Mouse (Mus musculus) cerebellum, adult 11-12 months (tissue): ENCODE measurements at regions not wholly inside any gene's neighbourhood (a gene's known extent, or its start where the extent isn't known, plus 50 kb on each side); places are given as distances from the start of the nearest gene placed in this dataset.

Experiments
- DNase-seq: peaks from one replicate; pipeline ENCODE4 v3.0.0; 2022

DNA sequence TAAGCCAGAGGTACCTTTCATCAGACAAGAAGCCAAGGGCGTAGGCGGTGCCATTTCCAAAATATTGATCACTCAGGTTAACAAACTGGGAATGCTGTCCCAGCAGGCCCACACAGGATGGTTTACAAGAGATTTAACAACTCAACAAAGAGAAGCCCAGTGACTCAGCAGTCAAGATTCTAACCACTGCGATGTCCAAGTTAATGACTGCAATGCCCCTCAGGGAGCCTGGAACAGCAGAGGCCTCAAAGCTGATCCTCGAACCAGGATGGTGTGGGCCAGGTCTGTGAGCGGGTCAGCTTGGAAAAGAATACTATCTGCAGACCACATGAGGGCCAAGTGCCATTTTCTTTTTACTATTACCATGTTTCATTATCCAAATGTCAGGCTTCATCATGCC lies 108.0 kb upstream of the Klf14 start:
- no peak for DNase-seq

DNA sequence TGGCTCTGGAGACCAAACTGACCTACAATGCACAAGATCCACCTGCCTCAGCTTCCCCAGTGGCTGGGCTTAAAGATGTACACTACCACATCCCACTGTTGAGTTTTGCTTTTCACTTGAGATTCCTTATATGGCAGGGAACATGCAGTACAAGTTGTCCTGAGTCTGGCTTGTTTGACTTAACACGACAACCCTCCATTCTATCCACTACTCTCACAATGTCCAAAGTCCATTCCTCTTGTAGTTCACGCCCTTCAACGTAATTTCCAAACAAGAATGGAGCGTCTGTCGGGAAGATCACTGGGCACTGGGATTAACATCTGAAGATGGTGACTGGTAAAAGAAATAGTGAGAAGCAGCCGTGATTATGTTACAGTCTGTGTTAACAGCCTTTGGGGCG lies 108.6 kb upstream of the Klf14 start:
- DNase-seq, result no peak

DNA sequence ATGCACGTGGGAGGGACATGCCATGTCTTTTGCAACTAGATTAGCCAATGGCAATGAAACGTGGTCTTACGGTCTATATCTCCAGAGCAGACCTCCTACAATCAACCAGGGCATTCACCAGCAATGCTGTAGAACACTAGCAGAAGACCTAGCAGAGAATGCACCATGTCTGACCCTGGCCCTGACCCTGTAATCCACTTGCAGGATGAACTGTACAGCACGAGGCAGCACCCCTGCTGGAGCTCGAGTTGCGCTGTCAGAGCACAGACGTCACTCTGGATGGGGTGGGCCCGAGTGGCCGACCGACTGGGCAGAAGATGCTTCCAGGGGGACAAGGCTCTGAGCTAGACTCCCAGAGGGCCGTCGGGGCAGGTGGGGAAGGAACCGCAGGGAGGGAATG lies 110.4 kb upstream of the Klf14 start:
- no peak for DNase-seq

DNA sequence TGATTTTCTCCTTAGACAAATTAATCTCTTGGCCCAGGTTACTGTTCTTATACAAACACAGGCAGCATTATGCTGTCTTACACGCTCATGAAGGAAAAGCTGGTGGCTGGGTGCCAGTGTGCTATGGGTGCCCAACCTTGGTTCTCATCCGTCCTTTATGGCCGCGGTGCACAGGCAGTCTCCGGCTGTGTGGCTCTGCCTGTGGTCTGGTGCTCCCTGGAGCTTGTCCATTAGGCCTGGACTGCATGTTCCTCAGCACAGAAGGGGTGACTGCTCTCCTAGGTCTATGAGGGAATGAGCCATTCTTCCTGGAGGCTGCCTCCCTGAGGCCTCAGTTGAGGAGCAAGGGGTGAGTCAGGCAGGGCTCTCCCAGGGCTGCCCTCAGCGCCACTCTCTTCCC lies 111.7 kb upstream of the Klf14 start:
- no peak for DNase-seq

DNA sequence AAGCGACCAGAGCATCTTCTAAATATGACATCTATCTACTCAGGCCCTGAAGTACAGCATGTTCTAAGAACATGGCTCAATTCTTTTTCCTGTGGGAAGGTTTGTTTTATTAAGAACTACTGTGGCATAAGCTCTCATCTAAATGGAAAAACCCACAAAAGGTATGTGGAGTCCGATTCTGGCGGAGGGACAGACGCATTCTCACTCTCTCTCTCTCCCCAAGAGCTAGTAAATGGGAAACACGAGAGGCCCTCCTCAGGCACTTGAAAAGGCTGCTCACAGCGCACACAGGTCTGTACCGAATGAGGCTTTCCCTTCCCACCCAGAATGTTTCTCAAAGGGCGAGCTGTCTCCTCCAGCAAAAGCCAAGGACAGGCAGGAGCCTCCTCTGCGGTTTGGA lies 112.1 kb upstream of the Klf14 start:
- no peak for DNase-seq

DNA sequence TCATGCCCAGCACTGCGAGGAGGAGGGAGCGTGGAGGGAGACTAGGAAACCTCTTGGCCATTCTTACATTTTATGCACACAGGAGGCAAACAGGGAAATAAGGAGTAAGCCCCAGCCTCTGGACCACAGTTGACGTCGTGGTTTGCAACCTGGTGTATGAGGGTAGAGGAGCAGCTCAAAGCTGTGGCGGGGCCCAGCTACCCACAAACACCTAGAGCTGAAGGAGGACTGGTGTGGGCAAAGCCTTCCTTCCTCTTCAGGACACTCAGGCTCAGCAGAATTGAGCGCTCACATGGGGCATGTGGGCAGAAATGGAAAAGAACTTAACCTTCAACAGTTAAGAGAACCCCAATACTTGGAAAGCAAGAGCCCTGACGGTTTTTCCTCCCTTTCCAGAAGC lies 113.2 kb upstream of the Klf14 start:
- DNase-seq, result no peak

DNA sequence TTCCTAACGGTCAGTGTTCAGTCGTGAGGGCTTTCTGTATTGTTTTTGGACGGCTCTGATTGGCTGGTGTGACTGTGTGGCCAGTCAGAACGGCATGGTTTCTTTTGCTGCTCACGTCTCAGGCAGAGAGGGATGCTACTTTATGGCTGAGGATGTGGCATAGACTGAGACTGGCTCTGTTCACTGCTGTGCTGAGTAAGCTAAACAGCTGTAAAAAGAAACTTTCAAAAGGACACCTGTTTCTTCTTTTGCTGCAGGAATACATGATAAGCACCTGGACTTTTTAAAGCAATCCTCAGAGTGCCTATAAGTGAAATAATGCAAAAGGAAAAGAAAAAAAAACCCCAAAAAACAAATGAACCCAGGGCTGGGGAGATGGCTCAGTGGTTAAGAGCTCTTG lies 113.7 kb upstream of the Klf14 start:
- DNase-seq, result no peak

DNA sequence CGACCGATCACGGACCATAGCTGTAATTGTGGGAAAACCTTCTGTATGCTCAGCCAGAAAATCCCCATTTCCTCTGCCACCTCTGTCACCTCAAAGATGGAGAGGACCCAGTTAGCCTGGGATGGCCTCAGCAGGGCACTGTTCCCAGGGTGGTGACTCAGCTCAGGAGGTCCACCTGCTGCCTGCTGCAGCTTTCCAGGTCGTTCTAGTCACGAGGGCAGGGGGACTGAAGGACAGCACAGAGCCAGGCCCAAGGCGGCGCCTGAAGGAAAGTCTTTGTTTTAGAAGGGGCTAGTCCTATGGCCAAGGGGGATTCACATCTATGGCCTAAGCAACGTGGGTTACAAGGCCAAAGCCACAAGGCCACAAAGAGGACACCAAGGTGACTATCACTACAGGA lies 114.5 kb upstream of the Klf14 start:
- no peak for DNase-seq

DNA sequence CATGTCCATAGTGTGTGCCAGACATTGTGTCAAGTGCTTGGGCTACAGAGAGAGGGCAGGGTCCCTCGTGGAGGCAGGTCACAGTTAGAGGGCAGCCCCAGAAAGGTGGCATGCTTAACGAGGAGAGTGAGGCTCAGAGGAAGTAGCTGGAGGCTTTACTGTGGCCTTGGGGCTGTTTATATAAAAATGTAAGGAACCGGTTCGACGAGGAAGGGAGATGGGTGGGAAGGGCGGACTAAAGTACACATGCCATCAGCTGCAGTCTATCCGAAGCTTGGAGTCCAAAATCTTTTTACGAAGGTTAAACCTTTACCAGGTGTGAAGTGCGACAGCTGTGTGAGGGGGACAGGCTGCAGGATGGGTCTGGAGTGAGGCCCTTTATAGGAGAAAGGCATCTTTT lies 115.5 kb upstream of the Klf14 start:
- DNase-seq, result no peak

DNA sequence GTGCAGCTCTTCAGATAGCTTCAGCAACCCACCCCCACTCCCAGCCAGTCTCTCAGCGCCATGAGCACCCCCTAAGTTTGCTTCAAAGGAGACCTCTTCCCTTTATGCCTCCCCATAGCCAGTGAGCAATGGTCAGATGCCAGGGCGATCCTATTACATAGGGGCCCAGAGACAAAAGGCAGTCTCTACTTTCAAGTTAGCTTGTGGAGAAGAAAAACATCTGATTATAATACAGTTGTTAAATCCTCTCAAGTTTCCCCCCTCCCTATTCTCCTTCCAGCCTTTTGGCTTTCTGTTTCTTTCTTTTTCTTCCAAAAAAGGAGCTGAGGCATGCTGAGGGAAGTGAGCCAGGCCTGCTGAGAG lies 116.3 kb upstream of the Klf14 start:
- DNase-seq, result no peak

DNA sequence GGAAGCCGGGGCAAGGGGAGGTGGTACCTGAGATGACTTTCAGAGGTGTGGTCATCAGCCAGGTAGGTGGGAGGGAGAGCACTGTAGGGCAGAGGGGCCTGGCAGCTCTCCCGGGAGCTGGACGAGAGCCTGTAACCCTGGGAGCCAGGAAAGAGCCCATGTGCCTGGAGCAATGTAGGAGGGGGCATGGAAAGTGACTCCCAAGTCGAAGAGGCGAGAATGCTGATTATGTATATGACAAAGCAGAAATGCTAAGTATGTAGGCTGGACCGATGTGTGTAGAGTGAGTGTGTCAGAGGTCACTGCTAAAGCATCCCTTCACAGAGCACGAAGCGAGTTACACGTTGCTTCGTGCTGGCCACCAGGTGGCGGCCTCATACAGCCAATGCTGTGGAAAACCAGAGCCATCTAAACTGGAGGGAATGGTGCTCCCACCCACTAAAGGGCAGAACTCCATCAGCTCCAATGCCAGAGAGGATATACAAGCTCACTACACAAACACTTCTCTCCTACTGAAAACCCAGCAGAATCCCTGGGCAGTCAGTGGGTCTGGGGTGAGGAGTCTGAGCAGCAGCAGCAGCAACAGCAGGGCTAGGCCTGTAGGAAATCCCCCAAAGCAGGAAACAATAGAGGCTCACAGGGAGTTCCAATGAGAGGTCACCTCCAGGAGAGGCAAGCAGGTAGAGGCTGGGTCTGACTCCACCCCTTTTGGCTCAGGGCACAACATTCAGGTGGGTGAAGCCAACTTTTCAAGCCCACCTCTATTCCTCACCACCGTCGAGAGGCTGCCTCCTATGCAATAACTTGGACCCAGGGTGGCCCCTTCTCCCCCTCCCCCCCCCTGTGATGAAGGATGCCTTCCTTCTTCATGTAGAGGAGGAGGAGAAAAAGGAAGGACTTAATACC lies 116.9 kb upstream of the Klf14 start:
- peak; percentile 82 for DNase-seq

DNA sequence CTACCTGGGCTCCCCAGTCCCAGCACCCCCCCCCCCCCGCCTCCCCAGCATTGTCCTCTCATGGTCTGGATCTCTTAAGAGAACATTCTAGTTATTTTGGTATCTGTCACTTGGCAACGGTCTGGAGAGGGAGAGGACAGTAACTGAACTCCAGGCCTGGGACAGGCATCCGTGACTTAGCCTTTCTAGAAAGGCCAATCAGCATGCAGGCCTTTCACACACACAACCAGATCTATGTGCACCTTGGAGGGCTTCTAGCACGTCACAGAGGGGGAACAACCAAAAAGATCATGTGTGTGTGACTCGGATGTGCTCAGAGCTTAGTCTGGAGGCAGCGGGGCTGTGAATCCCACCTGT lies 117.6 kb upstream of the Klf14 start:
- no peak for DNase-seq

DNA sequence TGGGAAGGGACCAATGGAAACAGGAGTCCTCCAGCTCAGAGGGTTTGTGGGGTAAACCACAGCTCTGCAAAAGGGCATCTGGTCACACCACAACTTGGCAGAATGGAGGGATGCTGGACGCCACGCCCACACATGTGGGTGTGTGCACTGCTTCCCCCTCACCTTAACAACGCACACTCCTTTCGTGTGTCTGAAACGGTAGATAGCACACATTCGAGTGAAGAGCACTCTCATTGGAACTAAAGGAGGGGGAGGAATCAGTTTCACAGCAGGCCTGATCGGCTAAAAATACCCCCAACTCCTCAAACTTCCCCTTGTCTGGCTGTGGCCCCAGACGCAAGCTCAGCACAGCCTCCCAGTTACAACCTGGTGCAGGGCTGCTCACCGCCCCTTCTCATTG lies 118.3 kb upstream of the Klf14 start:
- no peak for DNase-seq

DNA sequence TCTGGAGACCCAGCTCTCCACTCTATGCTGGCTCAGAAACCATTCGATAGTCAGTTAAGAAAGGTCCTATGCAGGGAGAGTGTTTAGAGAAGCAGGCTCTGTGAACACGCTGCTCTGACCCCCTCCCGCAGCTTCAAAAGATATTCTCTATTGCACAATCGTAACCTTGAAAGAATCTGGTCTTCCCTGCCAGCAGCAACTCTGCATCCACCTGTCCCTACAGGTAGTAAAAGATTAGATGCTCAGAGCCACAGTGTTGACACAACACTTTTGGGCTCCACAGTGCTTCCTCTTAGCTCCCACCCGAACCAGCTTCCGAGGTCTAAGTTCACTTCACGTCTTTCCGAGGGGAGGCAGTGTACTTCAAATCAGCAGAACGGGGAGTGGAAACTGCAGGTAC lies 118.9 kb upstream of the Klf14 start:
- no peak for DNase-seq

DNA sequence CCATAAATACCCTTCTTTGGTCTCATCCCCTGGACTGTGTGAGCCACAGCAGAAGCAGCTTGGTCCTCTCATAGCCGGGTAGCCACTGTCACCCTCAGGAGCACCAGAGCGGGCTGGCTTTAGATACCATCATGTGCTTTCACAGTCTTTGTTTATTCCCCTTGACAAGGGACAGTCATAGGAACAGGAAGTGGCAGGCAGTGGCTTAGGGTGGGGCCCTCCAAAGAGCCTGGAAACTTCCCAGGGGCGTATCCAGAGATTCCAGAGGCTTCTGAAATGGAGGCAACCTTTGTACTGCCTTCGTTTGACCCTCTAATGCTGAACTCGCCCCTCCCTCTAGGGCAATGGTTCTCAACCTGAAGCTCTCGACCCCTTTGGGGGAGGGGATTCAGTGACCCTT lies 119.5 kb upstream of the Klf14 start:
- DNase-seq, result no peak

DNA sequence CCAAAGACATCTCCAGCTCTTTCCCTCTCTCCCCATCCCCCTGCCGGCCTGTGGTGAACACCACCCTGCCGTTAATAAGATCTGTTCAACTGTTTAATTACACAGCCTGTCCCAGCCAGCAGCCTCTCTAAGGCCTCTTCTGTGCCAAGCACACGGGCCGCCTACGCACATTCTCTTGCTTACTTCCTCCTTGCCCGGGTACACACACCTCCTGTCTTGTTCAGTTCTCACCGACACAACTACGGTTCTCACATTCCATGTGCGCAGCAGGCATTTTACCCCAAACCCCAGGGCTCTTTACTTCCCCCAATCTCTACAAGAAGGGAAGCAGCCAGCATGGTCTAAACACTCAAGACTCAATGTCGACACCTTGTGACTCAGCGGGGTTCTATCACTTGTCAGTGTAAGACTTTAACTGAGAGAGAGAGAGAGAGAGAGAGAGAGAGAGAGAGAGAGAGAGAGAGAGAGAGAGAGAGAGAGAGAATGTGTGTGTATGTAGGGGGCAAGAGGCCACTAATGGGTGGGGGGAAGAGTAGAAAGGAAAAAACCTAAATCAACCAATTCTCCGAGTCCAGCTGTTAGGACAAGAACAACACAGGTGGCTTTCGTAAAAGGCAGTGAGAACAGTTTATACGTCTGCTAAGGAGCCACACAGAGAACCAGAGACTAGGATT lies 120.8 kb upstream of the Klf14 start:
- DNase-seq, result peak; percentile 85

DNA sequence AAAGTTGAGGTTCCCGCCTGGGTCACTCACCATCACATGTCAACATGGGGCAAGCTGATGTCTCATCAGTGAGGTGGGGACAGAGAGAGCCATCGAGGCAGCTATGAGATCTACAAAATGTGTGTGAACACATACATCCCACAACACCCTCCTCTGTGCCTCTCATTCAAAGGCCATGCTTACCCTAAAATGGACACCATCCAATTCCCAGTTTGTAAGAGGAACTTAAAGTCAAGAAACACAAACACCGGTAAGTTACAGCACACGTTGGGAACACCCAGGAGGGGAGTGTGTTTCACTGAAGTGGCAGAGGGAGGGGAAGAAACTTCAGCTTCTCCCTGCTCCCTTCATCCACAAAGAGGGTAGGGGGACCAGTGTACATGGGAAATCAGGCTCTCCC lies 121.4 kb upstream of the Klf14 start:
- no peak for DNase-seq

DNA sequence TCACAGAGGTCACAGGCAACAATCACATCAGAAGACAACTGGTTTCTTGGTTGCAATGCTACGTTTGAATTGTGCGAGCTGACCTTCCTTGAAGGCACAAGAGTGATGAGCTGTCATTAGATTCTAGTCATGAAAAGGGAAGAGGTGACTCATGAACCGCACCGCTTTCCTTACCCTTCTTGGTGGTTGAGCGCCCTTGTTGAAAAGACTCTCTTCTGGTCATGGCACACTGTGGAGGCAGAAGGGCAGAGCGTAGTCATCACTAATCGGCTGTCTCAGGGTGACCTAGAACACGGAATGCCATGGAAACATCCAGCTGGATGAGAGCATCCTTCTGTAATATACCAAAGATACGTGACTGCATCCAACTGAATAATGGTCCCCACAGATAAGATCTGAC lies 121.8 kb upstream of the Klf14 start:
- DNase-seq, result no peak

DNA sequence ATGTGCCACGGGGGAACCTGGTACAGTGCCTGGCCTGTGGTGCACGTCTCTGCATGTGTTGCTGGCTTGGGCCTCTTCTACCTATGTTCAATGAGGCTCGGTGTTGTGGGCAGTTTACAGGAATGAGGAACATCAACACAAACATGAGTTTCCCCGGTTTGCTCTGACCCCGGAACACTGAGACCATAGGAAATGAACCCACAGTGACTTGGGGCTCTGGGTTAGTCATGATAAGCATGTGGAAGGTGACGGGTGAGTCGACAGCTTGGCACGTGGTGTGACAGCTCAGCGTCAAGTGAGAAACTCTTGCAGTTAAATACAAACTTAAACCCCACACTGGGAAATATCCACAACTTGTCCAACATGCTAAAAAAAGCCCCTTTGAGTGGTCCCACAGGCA lies 122.4 kb upstream of the Klf14 start:
- no peak for DNase-seq

DNA sequence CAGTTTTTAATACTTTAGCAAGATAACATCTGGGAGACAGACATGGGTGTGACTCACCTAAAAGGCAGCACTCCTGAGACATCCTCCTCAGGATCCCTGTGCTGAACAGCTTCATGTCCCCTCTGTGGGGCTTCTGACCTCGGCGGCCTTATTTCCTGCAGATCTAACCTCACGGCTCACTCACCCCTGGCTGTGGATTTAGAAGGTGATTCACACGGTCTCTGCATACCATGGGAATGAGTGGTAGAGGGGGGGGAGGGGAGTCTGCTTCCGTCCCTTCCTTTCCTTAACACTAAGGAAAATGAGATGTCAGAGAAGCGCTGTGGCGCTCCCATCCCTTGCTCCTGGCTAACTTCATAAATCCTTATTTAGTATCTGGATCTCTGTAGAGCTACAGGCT lies 123.1 kb upstream of the Klf14 start:
- DNase-seq, result no peak

DNA sequence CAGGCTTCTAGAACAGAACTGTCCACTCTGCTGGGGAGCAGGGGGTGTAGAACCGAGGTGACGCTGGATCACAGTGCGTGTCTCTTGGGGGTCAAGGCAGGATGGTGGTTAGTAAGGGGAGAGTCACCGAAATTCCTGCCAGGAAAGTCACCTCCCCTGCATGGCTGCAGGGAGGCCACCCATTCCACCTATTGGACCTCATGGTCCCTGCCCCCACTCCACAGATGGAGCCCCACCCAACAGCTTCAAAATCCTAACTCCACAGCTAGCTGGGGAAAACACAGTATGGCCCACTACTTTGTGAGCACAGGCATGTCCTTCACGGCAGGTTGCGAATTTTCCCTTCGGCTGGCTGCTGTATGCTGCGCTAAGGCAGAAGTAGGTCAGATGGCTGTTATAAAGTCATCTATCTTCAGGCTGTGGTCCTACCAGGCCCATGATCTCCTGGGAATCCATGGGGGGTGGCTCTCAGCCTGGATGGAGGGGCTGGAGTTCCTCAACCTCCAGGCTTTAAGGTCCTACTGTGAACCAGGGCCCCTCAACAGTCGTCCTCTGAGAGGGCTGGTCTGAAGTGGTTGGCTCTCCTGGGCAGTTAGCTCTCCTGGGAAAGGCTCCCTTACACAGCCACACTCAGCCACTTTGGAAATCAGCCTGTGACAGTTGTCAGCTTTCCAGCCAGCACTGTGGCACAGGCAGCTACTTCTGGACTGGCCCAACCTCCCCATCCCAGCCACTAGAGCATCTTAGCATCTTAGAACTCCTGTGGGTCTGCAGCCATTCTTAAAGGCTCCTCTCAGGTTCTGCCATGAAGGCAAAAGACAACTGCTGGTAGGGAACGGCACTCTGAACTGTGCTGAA lies 124.0 kb upstream of the Klf14 start:
- DNase-seq, result peak; percentile 62

DNA sequence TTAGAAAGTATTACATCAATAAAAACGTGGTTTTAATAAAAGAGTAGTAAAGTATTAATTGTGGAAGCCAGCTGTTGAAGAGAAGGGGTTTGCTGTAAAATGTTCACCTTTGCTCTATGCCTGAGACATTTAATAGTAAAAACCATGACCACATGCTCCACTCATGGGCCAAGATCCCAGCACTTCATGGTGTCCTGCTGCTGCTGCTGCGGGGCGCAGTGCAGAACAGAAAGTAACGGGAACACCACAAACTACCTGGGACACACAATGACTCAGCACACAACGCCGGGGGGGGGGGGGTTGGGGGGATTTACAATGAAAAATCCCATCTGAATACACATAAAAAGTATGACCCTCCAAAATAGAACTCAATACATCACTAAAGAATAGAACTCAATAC lies 124.8 kb upstream of the Klf14 start:
- no peak for DNase-seq

DNA sequence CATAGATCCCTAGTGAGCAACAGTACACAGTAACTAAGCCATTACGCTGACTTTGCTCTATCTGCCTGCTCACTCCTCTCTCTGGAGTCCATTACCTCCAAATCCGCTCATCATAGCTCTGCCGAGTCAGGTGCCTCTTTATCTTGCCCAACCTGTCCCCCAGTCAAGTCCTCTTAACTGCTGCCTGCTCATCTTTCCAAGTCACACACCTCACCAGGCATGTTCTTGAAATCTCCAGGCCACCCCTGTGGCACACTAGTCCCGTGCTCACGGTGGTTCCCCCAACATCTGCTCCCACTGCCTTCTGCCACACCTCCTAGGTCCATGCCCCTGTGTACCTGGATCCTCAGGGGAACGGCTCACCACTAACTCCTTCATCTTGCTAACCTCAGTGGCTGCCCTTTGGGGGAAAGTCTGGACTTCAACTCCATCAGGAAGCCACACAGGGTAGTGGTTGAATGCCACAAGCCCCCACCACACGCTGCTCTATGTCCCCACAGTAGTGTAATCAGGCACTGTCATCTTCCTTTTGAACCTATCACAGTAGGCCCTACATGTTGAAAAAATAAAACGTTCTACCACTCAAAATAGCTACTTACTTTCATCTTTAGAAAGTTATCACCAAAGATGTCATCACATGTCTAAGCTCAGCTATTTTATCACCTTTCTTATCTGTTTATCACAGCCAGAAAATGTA lies 126.3 kb upstream of the Klf14 start:
- DNase-seq, result no peak
